8 mouse cellular contexts compared by ENCODE assay signal in the genomic region with DNA sequence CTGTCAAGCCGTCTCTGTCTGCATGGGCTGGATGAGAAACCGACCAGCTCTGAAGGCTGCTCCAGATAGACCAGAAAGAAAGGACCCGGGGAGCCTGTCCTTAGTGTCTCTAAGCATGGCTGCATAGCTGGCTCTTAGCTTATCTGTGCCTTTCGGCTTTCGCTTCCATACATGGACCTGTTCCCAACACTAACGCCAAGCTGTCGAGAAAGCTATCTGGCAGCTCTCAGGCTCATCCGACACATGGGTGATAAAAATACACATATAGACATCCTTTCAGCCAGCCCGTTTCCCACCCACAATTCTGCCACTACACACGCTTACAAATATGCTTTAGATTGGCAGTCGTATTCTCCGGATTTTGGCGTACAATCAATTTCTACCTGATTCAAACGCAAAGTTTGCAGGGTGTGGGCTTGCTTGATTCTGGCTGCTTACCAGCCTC. TPM values are rescaled to one million over a fixed set of nuclear protein-coding genes. Genes with fewer than 3 reads are reported as not detected.
DNase-seq lines count a peak whose midpoint lies in the region; ATAC-seq lines count a peak whose summit lies in the region.

A gene (minus strand): TSS at position 67 of the 445 bp plus-strand sequence.

- intact Hi-C loops in left cerebral cortex, postnatal 4 days (cut with DNase I) = no loop called here

- WGBS in midbrain, embryonic 14.5 days = 92% methylated on average over 14 of the region's 14 CpGs
- WGBS in midbrain, embryonic 13.5 days = 92% methylated on average over 14 of the region's 14 CpGs
- WGBS in hindbrain, embryonic 15.5 days = 83% methylated on average over 14 of the region's 14 CpGs
- WGBS in liver, embryonic 12.5 days (ENCODE audit: insufficient replicate concordance) = 76% methylated on average over 14 of the region's 14 CpGs

- no peaks in the 10 kb centered on the region for H3K36me3 ChIP-seq in midbrain, embryonic 14.5 days (ENCODE audit: control insufficient read depth, insufficient read depth, low read length)
- H3K36me3 ChIP-seq in midbrain, embryonic 13.5 days = no peaks in the 10 kb centered on the region
- no peaks in the 10 kb centered on the region for H3K36me3 ChIP-seq in hindbrain, embryonic 15.5 days
- no peaks in the 10 kb centered on the region for H3K36me3 ChIP-seq in liver, embryonic 12.5 days

- no peak for DNase-seq in midbrain, embryonic 14.5 days
- no peak for DNase-seq in gastrocnemius, adult 8-10 months (ENCODE audit: low spot score in 2 of 2)
- peak; percentile 2 for DNase-seq in left cerebral cortex, postnatal 4 days
- DNase-seq in spleen, postnatal 36 days (ENCODE audit: low spot score in 2 of 2) = no peak
- no peak for DNase-seq in thymus, postnatal 36 days

- no peaks in the 10 kb centered on the region for H3K27me3 ChIP-seq in midbrain, embryonic 14.5 days (ENCODE audit: control insufficient read depth, insufficient read depth, low read length)
- no peaks in the 10 kb centered on the region for H3K27me3 ChIP-seq in midbrain, embryonic 13.5 days
- H3K27me3 ChIP-seq in hindbrain, embryonic 15.5 days = no peaks in the 10 kb centered on the region
- H3K27me3 ChIP-seq in liver, embryonic 12.5 days (replicated peaks) = no peaks in the 10 kb centered on the region

- H3K4me3 ChIP-seq in midbrain, embryonic 14.5 days (replicated peaks; ENCODE audit: low read depth, low read length) = no peak within 1 kb of the TSS
- H3K4me3 ChIP-seq in midbrain, embryonic 13.5 days (replicated peaks) = no peak within 1 kb of the TSS
- no peak within 1 kb of the TSS for H3K4me3 ChIP-seq in hindbrain, embryonic 15.5 days
- no peak within 1 kb of the TSS for H3K4me3 ChIP-seq in liver, embryonic 12.5 days

- H3K27ac ChIP-seq in midbrain, embryonic 14.5 days (replicated peaks; ENCODE audit: low read depth, low read length) = no peak within 1 kb of the TSS
- no peak within 1 kb of the TSS for H3K27ac ChIP-seq in midbrain, embryonic 13.5 days
- H3K27ac ChIP-seq in hindbrain, embryonic 15.5 days (replicated peaks) = no peak within 1 kb of the TSS
- H3K27ac ChIP-seq in liver, embryonic 12.5 days = no peak within 1 kb of the TSS

- no peaks in the 10 kb centered on the region for H3K9me3 ChIP-seq in midbrain, embryonic 14.5 days (ENCODE audit: control insufficient read depth, low read length)
- no peaks in the 10 kb centered on the region for H3K9me3 ChIP-seq in midbrain, embryonic 13.5 days
- H3K9me3 ChIP-seq in hindbrain, embryonic 15.5 days = no peaks in the 10 kb centered on the region
- H3K9me3 ChIP-seq in liver, embryonic 12.5 days (replicated peaks) = no peaks in the 10 kb centered on the region

- H3K4me1 ChIP-seq in midbrain, embryonic 14.5 days (ENCODE audit: control insufficient read depth, insufficient read depth, low read length) = no peaks in the 10 kb centered on the region
- no peaks in the 10 kb centered on the region for H3K4me1 ChIP-seq in midbrain, embryonic 13.5 days (replicated peaks)
- H3K4me1 ChIP-seq in hindbrain, embryonic 15.5 days (replicated peaks) = no peaks in the 10 kb centered on the region
- no peaks in the 10 kb centered on the region for H3K4me1 ChIP-seq in liver, embryonic 12.5 days

- H3K9ac ChIP-seq in midbrain, embryonic 14.5 days (replicated peaks; ENCODE audit: low read length) = no peak within 1 kb of the TSS
- no peak within 1 kb of the TSS for H3K9ac ChIP-seq in midbrain, embryonic 13.5 days (replicated peaks)
- no peak within 1 kb of the TSS for H3K9ac ChIP-seq in hindbrain, embryonic 15.5 days
- no peak within 1 kb of the TSS for H3K9ac ChIP-seq in liver, embryonic 12.5 days

- no peak within 1 kb of the TSS for H3K4me2 ChIP-seq in midbrain, embryonic 14.5 days (ENCODE audit: low read length)
- no peak within 1 kb of the TSS for H3K4me2 ChIP-seq in midbrain, embryonic 13.5 days (replicated peaks)
- no peak within 1 kb of the TSS for H3K4me2 ChIP-seq in hindbrain, embryonic 15.5 days
- H3K4me2 ChIP-seq in liver, embryonic 12.5 days = no peak within 1 kb of the TSS

- ATAC-seq in midbrain, embryonic 14.5 days (ENCODE audit: low FRiP score, low TSS enrichment) = no peak
- no peak for ATAC-seq in midbrain, embryonic 13.5 days
- ATAC-seq in hindbrain, embryonic 15.5 days (ENCODE audit: low FRiP score, low read depth) = no peak
- ATAC-seq in liver, embryonic 12.5 days = no peak

RNA-seq across cellular contexts. Expression of the gene that starts here (rescaled TPM):
- polyA plus RNA-seq in midbrain, embryonic 14.5 days (2014; fragmentation: Nextera tagmentation; extraction: Ambion mirVana) = 22.6 and 23.6 TPM in 2 replicates
- polyA plus RNA-seq in midbrain, embryonic 13.5 days (2015; fragmentation: Nextera tagmentation; extraction: Ambion mirVana) = 9.7 and 10.7 TPM in 2 replicates
- 10 to 100 TPM; 22.3 to 34.0 (median 27.7) TPM for total RNA-seq in gastrocnemius, adult 8-10 months (2022)
- 18.6 and 20.0 TPM in 2 replicates for polyA plus RNA-seq in hindbrain, embryonic 15.5 days (2015; fragmentation: Nextera tagmentation; extraction: Ambion mirVana)
- 100 to 1,000 TPM; 319 TPM for total RNA-seq in left cerebral cortex, postnatal 4 days (2021)
- polyA plus RNA-seq in liver, embryonic 12.5 days (2016; fragmentation: Nextera tagmentation; extraction: Ambion mirVana) = 0.57 and 0.89 TPM in 2 replicates

Comparison
In these comparisons a context has a peak if more than half of its experiments do, and no peak if none do; other contexts are left out.
1. RNA of the gene that starts here (total RNA-seq): 319 TPM in left cerebral cortex, postnatal 4 days; 22.3 to 34.0 TPM in gastrocnemius, adult 8-10 months; every median in the first group is over 4 times any median in the second.